Mouse (Mus musculus): ENCODE data around the gene Acot8. TPM values are rescaled to one million over a fixed set of nuclear protein-coding genes. Genes with fewer than 3 reads are reported as not detected.

The Acot8 gene
- total and polyA plus RNA-seq, 3 experiments: 11.9 to 26.8 (median 15.8) TPM

GRCm38 (mm10) chr2:164815348-164815747, 10.7 kb upstream of the Acot8 start:
- H3K4me1 ChIP-seq (ENCODE audit: control insufficient read depth in 1 of 2, insufficient read depth in 2 of 2): no peaks in the 10 kb centered on the region
- no peaks in the 10 kb centered on the region for H3K27me3 ChIP-seq (replicated peaks)
- H3K9me3 ChIP-seq (replicated peaks; ENCODE audit: low read length): no peaks in the 10 kb centered on the region
- H3K79me2 ChIP-seq (replicated peaks; ENCODE audit: control insufficient read depth, extremely low read depth, insufficient read depth, poor library complexity, severe bottlenecking): no peaks in the 10 kb centered on the region
- dilution Hi-C loops (cut with MboI; ENCODE audit: extremely low pct_ligation_motif_present, extremely low pct_unique_long_range_greater_than_20kb, low sequenced_read_pairs): no loop called here
- no peak overlapping the region for H3K4me2 ChIP-seq (ENCODE audit: insufficient read depth, low read depth, poor library complexity, severe bottlenecking)
- in situ Hi-C loops (cut with MboI; ENCODE audit: low pct_ligation_motif_present, low pct_unique_long_range_greater_than_20kb, low sequenced_read_pairs): no loop called here
- no peak for TF ChIP-seq POLR2A (IDR thresholded peaks at IDR 0.05; ENCODE audit: low read depth, low read length)
- no peak for TF ChIP-seq SIN3A (IDR thresholded peaks at IDR 0.05; ENCODE audit: low read length)
- TF ChIP-seq JUND (conservative IDR thresholded peaks at IDR 0.05; ENCODE audit: low read depth, low read length): no peak
- no peak for TF ChIP-seq CHD2 (IDR thresholded peaks at IDR 0.05; ENCODE audit: low read length)
- TF ChIP-seq POLR2AphosphoS2 (IDR thresholded peaks at IDR 0.05; ENCODE audit: low read depth, low read length): no peak
- no peak for TF ChIP-seq PAX5 (IDR thresholded peaks at IDR 0.05; ENCODE audit: low read length)
- TF ChIP-seq MAX (IDR thresholded peaks at IDR 0.05; ENCODE audit: low read length): no peak
- no peak for TF ChIP-seq IRF4 (IDR thresholded peaks at IDR 0.05; ENCODE audit: low read depth, low read length)
- TF ChIP-seq RCOR1 (conservative IDR thresholded peaks at IDR 0.05; ENCODE audit: low read depth, low read length): no peak
- TF ChIP-seq USF1 (IDR thresholded peaks at IDR 0.05; ENCODE audit: low read depth, low read length): no peak
- no peak for TF ChIP-seq ZC3H11A (IDR thresholded peaks at IDR 0.05; ENCODE audit: low read depth, low read length)
- TF ChIP-seq ELF1 (IDR thresholded peaks at IDR 0.05; ENCODE audit: low read depth, low read length): no peak
- TF ChIP-seq ZNF384 (IDR thresholded peaks at IDR 0.05; ENCODE audit: low read depth, low read length): no peak
- TF ChIP-seq MXI1 (IDR thresholded peaks at IDR 0.05; ENCODE audit: low read depth, low read length): no peak
- no peak for TF ChIP-seq CTCF (conservative IDR thresholded peaks at IDR 0.05 in 1 of 2, IDR thresholded peaks at IDR 0.05 in 1 of 2; ENCODE audit: low read depth in 2 of 2, low read length in 2 of 2)
- TF ChIP-seq USF2 (conservative IDR thresholded peaks at IDR 0.05; ENCODE audit: low read depth, low read length): no peak
- no peak overlapping the region for H3K9ac ChIP-seq (ENCODE audit: insufficient read depth, low read depth)
- H3K4me3 ChIP-seq (replicated peaks in 1 of 3; ENCODE audit: low read depth in 2 of 3, low read length in 2 of 3, poor library complexity in 1 of 3): no peak overlapping the region
- H3K36me3 ChIP-seq (replicated peaks in 1 of 2; ENCODE audit: control insufficient read depth in 1 of 2, insufficient read depth in 1 of 2, low read length in 1 of 2): peaks cover 3 to 45% of the 10 kb centered on the region in 2 experiments
- DNase-seq (ENCODE audit: extremely low read depth): no peak
- H3K27ac ChIP-seq (ENCODE audit: insufficient read depth, low read depth): no peak overlapping the region

GRCm38 (mm10) chr2:164813557-164813956, 8.9 kb upstream of the Acot8 start:
- Histone ChIP-seq H3K4me1 (ENCODE audit: control insufficient read depth in 1 of 2, insufficient read depth in 2 of 2) (no peaks in the 10 kb centered on the region), H3K27ac (ENCODE audit: insufficient read depth, low read depth) (no peak overlapping the region)
- dilution Hi-C loops (cut with MboI; ENCODE audit: extremely low pct_ligation_motif_present, extremely low pct_unique_long_range_greater_than_20kb, low sequenced_read_pairs): no loop called here

More at GRCm38 (mm10) chr2:164813557-164813956, 8.9 kb upstream of the Acot8 start:
- no peak overlapping the region for H3K4me3 ChIP-seq (replicated peaks in 1 of 3; ENCODE audit: low read depth in 2 of 3, low read length in 2 of 3, poor library complexity in 1 of 3)
- H3K36me3 ChIP-seq (replicated peaks in 1 of 2; ENCODE audit: control insufficient read depth in 1 of 2, insufficient read depth in 1 of 2, low read length in 1 of 2): peaks cover 7 to 52% of the 10 kb centered on the region in 2 experiments
- H3K9me3 ChIP-seq (replicated peaks; ENCODE audit: low read length): no peaks in the 10 kb centered on the region
- H3K79me2 ChIP-seq (replicated peaks; ENCODE audit: control insufficient read depth, extremely low read depth, insufficient read depth, poor library complexity, severe bottlenecking): no peaks in the 10 kb centered on the region
- in situ Hi-C loops (cut with MboI; ENCODE audit: low pct_ligation_motif_present, low pct_unique_long_range_greater_than_20kb, low sequenced_read_pairs): no loop called here
- TF ChIP-seq MEF2A (IDR thresholded peaks at IDR 0.05; ENCODE audit: borderline replicate concordance, low read depth, low read length) (no peak), MAX (IDR thresholded peaks at IDR 0.05; ENCODE audit: low read length) (no peak), ZKSCAN1 (IDR thresholded peaks at IDR 0.05; ENCODE audit: borderline replicate concordance, low read depth, low read length) (no peak), NELFE (IDR thresholded peaks at IDR 0.05; ENCODE audit: low read depth, low read length) (no peak), NRF1 (IDR thresholded peaks at IDR 0.05; ENCODE audit: low read depth, low read length) (no peak), E2F4 (IDR thresholded peaks at IDR 0.05; ENCODE audit: insufficient replicate concordance, low read depth, low read length) (no peak), BHLHE40 (IDR thresholded peaks at IDR 0.05; ENCODE audit: low read depth, low read length) (no peak)
- H3K4me2 ChIP-seq (ENCODE audit: insufficient read depth, low read depth, poor library complexity, severe bottlenecking): no peak overlapping the region
- H3K27me3 ChIP-seq (replicated peaks): no peaks in the 10 kb centered on the region
- H3K9ac ChIP-seq (ENCODE audit: insufficient read depth, low read depth): no peak overlapping the region
- DNase-seq (ENCODE audit: extremely low read depth): no peak

Measured in CH12.LX (cell line).